Mouse (Mus musculus) megakaryocyte, adult 5-6 weeks (primary cell): ENCODE measurements at regions not wholly inside any gene's neighbourhood (a gene's known extent, or its start where the extent isn't known, plus 50 kb on each side); places are given as distances from the start of the nearest gene placed in this dataset.
A peak's percentile ranks its signal among the peaks of the same experiment; 100 is the strongest.
"Not testable (repeated sequence)": the region's sequence is repeated elsewhere in the genome, so short reads cannot be mapped to it uniquely, and the experiment has no call there.

ENCODE experiments used
- ATAC-seq: 2 replicates; pipeline ENCODE4 v1.8.0; 2016; ENCODE audit warnings: mild to moderate bottlenecking, inconsistent platforms; ENCODE audit not compliant: poor library complexity, severe bottlenecking

- not testable (repeated sequence) for ATAC-seq
Measured at GRCm38 (mm10) chr15:34027111-34027510, 330.6 kb downstream of the 9430069I07Rik start.

- no peak for ATAC-seq
Measured at GRCm38 (mm10) chr15:34025396-34025795, 332.3 kb downstream of the 9430069I07Rik start.

- peak; percentile 66 for ATAC-seq
Measured at GRCm38 (mm10) chr15:34021857-34022256, 335.8 kb downstream of the 9430069I07Rik start.

- 0 out of 2 replicates have a peak, but pooled peaks have one; percentile 47 for ATAC-seq
Measured at GRCm38 (mm10) chr15:34016397-34017156, 341.1 kb downstream of the 9430069I07Rik start.

GRCm38 (mm10) chr15:34008591-34008990 is 349.1 kb downstream of the 9430069I07Rik start:
- no peak for ATAC-seq

GRCm38 (mm10) chr15:33992383-33992782 is 365.3 kb downstream of the 9430069I07Rik start:
- no peak for ATAC-seq

GRCm38 (mm10) chr15:33975077-33975476 is 382.6 kb downstream of the 9430069I07Rik start:
- ATAC-seq, result no peak

GRCm38 (mm10) chr15:33973466-33973865 is 384.2 kb downstream of the 9430069I07Rik start:
- no peak for ATAC-seq

- ATAC-seq, result no peak
Measured at GRCm38 (mm10) chr15:33969409-33969808, 388.3 kb downstream of the 9430069I07Rik start.

GRCm38 (mm10) chr15:33935013-33935664 is 422.5 kb downstream of the 9430069I07Rik start:
- ATAC-seq, result no peak

GRCm38 (mm10) chr15:33926446-33926845 is 431.2 kb downstream of the 9430069I07Rik start:
- ATAC-seq, result no peak

- ATAC-seq, result no peak
Measured at GRCm38 (mm10) chr15:33924094-33924890, 433.4 kb downstream of the 9430069I07Rik start.

GRCm38 (mm10) chr15:33914891-33915290 is 442.8 kb downstream of the 9430069I07Rik start:
- no peak for ATAC-seq

GRCm38 (mm10) chr15:33906727-33907479 is 450.8 kb downstream of the 9430069I07Rik start:
- ATAC-seq, result no peak

- ATAC-seq, result no peak
Measured at GRCm38 (mm10) chr15:33896076-33896475, 461.6 kb downstream of the 9430069I07Rik start.

GRCm38 (mm10) chr15:33890606-33891005 is 467.1 kb downstream of the 9430069I07Rik start:
- ATAC-seq, result no peak

- ATAC-seq, result no peak
Measured at GRCm38 (mm10) chr15:33888865-33889368, 468.8 kb downstream of the 9430069I07Rik start.

- no peak for ATAC-seq
Measured at GRCm38 (mm10) chr15:33862224-33862752, 495.4 kb downstream of the 9430069I07Rik start.

- no peak for ATAC-seq
Measured at GRCm38 (mm10) chr15:33825435-33826088, 532.1 kb downstream of the 9430069I07Rik start.

- ATAC-seq, result no peak
Measured at GRCm38 (mm10) chr15:33824826-33825225, 532.8 kb downstream of the 9430069I07Rik start.
